Mouse (Mus musculus): Measurements from ENCODE around the gene Lims1. TPM values are rescaled to one million over a fixed set of nuclear protein-coding genes. Genes with fewer than 3 reads are reported as not detected.

Gene Lims1
- polyA plus RNA-seq, 1 experiment, result 19.9 TPM

DNA sequence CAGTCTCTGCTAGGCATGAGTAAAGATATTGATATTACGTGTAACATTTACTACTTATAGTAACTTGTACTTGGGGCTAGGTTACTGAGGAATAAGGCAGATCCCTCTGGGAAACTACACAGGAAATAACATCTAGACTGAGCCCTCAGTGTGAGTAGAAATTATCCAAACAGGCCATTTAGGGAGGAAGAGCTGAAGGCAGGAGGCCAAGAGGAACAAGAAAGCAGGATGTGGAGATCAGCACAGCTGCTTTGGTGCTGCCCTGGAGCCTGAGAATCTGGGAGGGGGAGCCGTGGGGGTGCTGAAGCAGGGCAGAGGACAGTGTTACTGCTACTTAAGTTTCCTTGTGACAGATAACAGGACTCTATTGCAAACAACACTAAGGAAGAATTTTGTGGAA, 18.4 kb downstream of the Lims1 start:
- TF ChIP-seq POLR2A (IDR thresholded peaks at IDR 0.05; ENCODE audit: extremely low read depth, insufficient read depth, low read length) (no peak), CTCF (IDR thresholded peaks at IDR 0.05; ENCODE audit: extremely low read depth, insufficient read depth, low read length) (no peak)
- Histone ChIP-seq H3K4me1 (ENCODE audit: control insufficient read depth, insufficient read depth, low read length) (peaks cover 2% of the 10 kb centered on the region), H3K27ac (ENCODE audit: insufficient read depth, low read length) (peak overlapping the region; percentile 68), H3K4me3 (ENCODE audit: insufficient read depth, low read length) (no peak overlapping the region)

DNA sequence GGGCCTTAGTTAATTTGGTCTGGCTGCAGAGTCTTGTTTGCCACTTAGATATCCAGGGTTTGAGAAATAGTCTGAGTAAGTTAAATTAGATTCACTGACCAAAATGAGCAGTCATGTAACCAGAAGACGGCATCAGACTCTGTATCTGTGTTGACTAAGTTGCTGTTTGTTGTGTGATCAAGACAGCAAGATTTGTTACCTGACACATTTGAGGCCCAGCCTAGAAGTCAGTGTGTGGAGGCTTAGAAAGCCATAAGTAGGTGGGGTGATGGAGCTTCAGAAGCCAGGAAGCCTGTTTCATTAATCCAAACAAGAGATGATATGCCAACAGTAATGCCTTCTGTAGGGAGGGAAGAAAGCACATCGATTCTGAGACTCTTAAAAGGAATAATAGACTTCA, 18.9 kb downstream of the Lims1 start:
- H3K27ac ChIP-seq (ENCODE audit: insufficient read depth, low read length), result peak overlapping the region; percentile 68
- TF ChIP-seq CTCF (IDR thresholded peaks at IDR 0.05; ENCODE audit: extremely low read depth, insufficient read depth, low read length) (no peak), POLR2A (IDR thresholded peaks at IDR 0.05; ENCODE audit: extremely low read depth, insufficient read depth, low read length) (no peak)
- H3K4me1 ChIP-seq (ENCODE audit: control insufficient read depth, insufficient read depth, low read length), result peaks cover 2% of the 10 kb centered on the region
- H3K4me3 ChIP-seq (ENCODE audit: insufficient read depth, low read length), result no peak overlapping the region

DNA sequence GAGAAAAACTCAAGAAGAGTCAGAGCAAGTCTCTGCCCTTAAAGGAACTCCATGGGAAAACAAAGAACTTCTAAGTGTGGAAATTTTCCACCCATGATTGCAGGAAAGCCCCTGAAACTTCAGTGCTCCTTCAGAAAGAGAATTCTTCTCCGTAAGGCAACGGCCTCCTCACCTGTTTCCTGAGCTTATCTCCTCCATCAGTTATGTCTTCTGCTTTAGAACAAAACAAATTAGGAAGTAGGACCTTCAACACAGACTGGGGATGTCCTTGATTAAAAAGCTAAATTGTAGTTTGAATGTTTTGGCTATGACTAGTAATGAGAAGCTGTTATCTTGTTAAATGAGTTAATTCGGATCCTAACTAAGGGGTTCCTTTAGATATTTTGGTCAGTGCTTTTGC, 20.3 kb downstream of the Lims1 start:
- H3K4me3 ChIP-seq (ENCODE audit: insufficient read depth, low read length), result no peak overlapping the region
- H3K4me1 ChIP-seq (ENCODE audit: control insufficient read depth, insufficient read depth, low read length), result no peaks in the 10 kb centered on the region
- no peak overlapping the region for H3K27ac ChIP-seq (ENCODE audit: insufficient read depth, low read length)
- no peak for TF ChIP-seq CTCF (IDR thresholded peaks at IDR 0.05; ENCODE audit: extremely low read depth, insufficient read depth, low read length)
- no peak for TF ChIP-seq POLR2A (IDR thresholded peaks at IDR 0.05; ENCODE audit: extremely low read depth, insufficient read depth, low read length)

DNA sequence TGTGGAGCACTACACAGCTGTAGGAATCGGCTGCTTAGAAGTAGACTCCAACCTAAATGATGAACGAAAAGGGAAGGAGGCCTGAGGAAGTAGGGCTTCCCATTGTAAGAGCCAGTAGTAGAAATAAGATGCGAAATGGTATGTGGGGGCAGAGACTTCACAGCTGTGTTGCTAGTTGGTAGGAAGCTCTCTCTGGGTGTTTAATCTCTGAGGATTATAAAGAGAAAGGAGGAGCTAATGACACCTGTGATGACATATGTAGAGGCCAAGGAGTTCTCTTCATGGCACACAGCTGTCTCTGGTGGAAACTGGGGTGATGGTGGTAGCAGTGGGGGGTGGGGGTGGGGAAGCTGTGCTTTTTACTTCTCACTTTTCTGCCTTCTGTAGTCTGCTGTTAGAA, 27.3 kb downstream of the Lims1 start:
- H3K27ac ChIP-seq (ENCODE audit: insufficient read depth, low read length), result no peak overlapping the region
- H3K4me3 ChIP-seq (ENCODE audit: insufficient read depth, low read length), result no peak overlapping the region
- no peak for TF ChIP-seq CTCF (IDR thresholded peaks at IDR 0.05; ENCODE audit: extremely low read depth, insufficient read depth, low read length)
- TF ChIP-seq POLR2A (IDR thresholded peaks at IDR 0.05; ENCODE audit: extremely low read depth, insufficient read depth, low read length), result no peak
- peaks cover 3% of the 10 kb centered on the region; the same call in 1 of the 2 replicates for H3K4me1 ChIP-seq (ENCODE audit: control insufficient read depth, insufficient read depth, low read length)

DNA sequence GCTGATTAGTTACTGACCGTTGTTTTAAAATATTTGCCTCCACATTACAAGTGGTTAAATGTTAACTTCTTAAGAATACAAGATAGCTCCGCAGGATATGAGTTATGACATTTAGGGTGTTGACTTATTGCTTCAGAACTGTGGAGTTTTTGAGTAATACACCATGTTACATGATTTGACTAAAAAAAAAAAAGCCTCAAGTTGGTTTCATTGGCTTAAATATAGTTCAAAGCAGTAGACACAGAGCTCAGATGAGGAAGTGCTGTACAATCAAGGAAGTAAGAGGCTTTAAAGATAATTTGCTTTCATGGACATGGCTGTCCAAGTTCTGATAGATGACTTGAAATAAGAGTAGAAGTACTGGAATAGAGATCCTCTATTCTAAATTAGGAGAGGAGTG, 28.4 kb downstream of the Lims1 start:
- Histone ChIP-seq H3K4me3 (ENCODE audit: insufficient read depth, low read length) (no peak overlapping the region), H3K27ac (ENCODE audit: insufficient read depth, low read length) (no peak overlapping the region), H3K4me1 (ENCODE audit: control insufficient read depth, insufficient read depth, low read length) (peaks cover 3% of the 10 kb centered on the region; the same call in 1 of the 2 replicates)
- no peak for TF ChIP-seq CTCF (IDR thresholded peaks at IDR 0.05; ENCODE audit: extremely low read depth, insufficient read depth, low read length)
- no peak for TF ChIP-seq POLR2A (IDR thresholded peaks at IDR 0.05; ENCODE audit: extremely low read depth, insufficient read depth, low read length)

DNA sequence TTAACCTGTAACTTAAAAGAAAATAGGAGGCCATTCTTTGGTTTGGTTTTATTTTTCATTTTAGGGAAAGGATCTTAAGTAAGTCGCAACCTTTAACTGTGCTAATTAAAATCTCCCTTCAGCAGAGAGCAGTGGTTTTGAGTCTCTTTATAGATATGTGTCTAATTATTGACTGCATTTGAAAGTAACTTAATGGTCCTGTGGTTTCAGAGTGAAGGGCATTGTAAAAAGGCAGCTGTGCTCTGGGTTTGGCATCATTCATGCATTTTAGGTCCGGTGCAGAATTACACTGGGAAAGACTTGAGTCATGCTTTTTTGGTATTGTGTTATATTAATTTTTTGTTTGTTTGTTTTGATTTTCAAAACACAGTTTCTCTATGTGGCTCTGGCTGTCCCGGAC, 29.1 kb downstream of the Lims1 start:
- Histone ChIP-seq H3K4me3 (ENCODE audit: insufficient read depth, low read length) (no peak overlapping the region), H3K27ac (ENCODE audit: insufficient read depth, low read length) (no peak overlapping the region)
- no peak for TF ChIP-seq CTCF (IDR thresholded peaks at IDR 0.05; ENCODE audit: extremely low read depth, insufficient read depth, low read length)
- TF ChIP-seq POLR2A (IDR thresholded peaks at IDR 0.05; ENCODE audit: extremely low read depth, insufficient read depth, low read length), result no peak

DNA sequence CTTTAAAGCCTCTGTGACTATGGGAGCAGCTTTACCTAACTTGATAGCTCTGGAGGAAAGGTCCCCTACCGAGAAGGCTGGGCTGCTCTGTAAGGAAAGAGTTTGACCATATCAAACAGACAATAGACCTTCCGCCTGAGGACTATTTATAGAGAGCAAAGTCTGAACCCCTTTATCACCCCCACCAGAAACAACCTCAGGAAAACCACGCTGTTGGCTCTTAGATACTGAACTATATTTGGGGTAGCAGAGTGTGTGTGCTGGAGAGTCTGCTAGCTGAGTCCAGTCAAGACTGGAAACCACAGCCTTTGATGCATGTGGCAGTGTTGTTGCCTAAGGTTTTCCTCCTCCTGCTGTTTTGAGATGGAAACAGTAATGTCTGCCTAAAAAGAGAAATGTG, 31.3 kb downstream of the Lims1 start:
- TF ChIP-seq CTCF (IDR thresholded peaks at IDR 0.05; ENCODE audit: extremely low read depth, insufficient read depth, low read length), result no peak
- TF ChIP-seq POLR2A (IDR thresholded peaks at IDR 0.05; ENCODE audit: extremely low read depth, insufficient read depth, low read length), result no peak
- peaks cover 3% of the 10 kb centered on the region; the same call in 1 of the 2 replicates for H3K4me1 ChIP-seq (ENCODE audit: control insufficient read depth, insufficient read depth, low read length)
- no peak overlapping the region for H3K4me3 ChIP-seq (ENCODE audit: insufficient read depth, low read length)
- H3K27ac ChIP-seq (ENCODE audit: insufficient read depth, low read length), result no peak overlapping the region

More for the DNA sequence above, 29.1 kb downstream of the Lims1 start:
- peaks cover 3% of the 10 kb centered on the region; the same call in 1 of the 2 replicates for H3K4me1 ChIP-seq (ENCODE audit: control insufficient read depth, insufficient read depth, low read length)

DNA sequence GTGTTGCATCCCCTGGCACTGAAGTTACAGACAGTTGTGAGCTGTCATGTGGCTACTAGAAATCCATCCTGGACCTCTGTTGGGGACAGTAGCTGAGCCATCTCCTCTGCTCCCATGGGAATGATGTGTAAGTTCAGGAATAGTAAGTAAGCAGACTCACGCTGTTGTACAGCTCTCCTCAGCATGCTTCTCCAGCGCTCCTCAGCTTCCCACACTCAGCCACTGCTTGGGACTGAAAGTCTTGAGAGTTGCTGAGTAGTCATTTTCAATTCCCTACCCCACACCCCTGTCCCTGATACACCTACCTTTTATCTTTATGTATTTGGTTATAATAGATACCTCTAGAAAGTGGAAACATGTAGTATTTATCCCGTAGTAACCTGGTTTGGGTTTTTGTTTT, 33.2 kb downstream of the Lims1 start:
- Histone ChIP-seq H3K4me3 (ENCODE audit: insufficient read depth, low read length) (no peak overlapping the region), H3K4me1 (ENCODE audit: control insufficient read depth, insufficient read depth, low read length) (peaks cover 2% of the 10 kb centered on the region; the same call in 1 of the 2 replicates), H3K27ac (ENCODE audit: insufficient read depth, low read length) (no peak overlapping the region)
- no peak for TF ChIP-seq CTCF (IDR thresholded peaks at IDR 0.05; ENCODE audit: extremely low read depth, insufficient read depth, low read length)
- TF ChIP-seq POLR2A (IDR thresholded peaks at IDR 0.05; ENCODE audit: extremely low read depth, insufficient read depth, low read length), result no peak

DNA sequence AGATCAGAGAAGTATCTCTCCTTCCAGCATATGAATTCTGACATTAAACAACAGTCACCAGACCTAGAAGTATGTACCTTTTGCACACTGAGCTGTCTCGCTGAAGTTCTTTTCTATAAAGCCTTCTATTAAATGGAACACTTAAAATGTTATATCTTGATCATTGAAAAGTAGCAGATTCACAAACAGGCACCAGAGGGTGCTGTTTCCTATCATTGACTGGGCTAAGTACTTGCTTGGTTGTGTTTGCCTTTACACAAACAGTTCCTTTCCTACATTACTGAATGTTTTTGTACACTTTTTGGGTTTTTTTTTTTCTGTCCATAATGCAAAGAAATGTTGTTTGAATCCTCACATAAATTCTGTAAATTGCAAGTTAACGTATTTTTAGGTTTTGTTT, 35.9 kb downstream of the Lims1 start:
- peaks cover 8% of the 10 kb centered on the region; the same call in 1 of the 2 replicates for H3K4me1 ChIP-seq (ENCODE audit: control insufficient read depth, insufficient read depth, low read length)
- no peak overlapping the region for H3K27ac ChIP-seq (ENCODE audit: insufficient read depth, low read length)
- TF ChIP-seq POLR2A (IDR thresholded peaks at IDR 0.05; ENCODE audit: extremely low read depth, insufficient read depth, low read length) (no peak), CTCF (IDR thresholded peaks at IDR 0.05; ENCODE audit: extremely low read depth, insufficient read depth, low read length) (peak; percentile 27; the same call in 1 of the 2 replicates)
- H3K4me3 ChIP-seq (ENCODE audit: insufficient read depth, low read length), result no peak overlapping the region

DNA sequence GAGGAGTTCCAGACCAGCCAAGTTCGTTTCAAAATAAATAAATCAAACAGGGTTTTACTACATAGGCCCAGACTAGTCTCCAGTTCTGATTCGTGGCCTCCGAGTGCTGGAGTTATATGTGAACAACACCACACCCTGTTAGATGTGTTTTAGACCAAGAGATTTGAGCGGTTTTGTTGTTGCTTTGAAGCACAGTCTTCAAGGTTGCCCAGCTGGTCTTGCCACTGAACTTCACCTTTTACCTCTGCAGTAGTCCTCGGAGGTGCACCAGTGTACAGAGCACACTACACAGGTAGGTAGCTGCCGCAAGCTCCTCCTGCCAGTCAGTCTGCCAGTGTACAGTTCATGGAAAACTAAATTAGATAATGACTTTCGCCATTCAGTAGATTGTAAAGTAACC, 36.7 kb downstream of the Lims1 start:
- no peak overlapping the region for H3K4me3 ChIP-seq (ENCODE audit: insufficient read depth, low read length)
- peaks cover 6% of the 10 kb centered on the region; the same call in 1 of the 2 replicates for H3K4me1 ChIP-seq (ENCODE audit: control insufficient read depth, insufficient read depth, low read length)
- TF ChIP-seq POLR2A (IDR thresholded peaks at IDR 0.05; ENCODE audit: extremely low read depth, insufficient read depth, low read length) (no peak), CTCF (IDR thresholded peaks at IDR 0.05; ENCODE audit: extremely low read depth, insufficient read depth, low read length) (no peak)
- H3K27ac ChIP-seq (ENCODE audit: insufficient read depth, low read length), result no peak overlapping the region
